Mouse (Mus musculus): ENCODE data around the gene Grm4.

- TF ChIP-seq CTCF (IDR thresholded peaks at IDR 0.05; ENCODE audit: extremely low read depth, insufficient read depth, low read length) (no peak), POLR2A (IDR thresholded peaks at IDR 0.05; ENCODE audit: extremely low read depth, insufficient read depth, low read length) (no peak)
Measured at GRCm38 (mm10) chr17:27532095-27532494, 10.9 kb upstream of the Grm4 start.
